Mouse (Mus musculus) lung, postnatal 25 days (tissue): Measurements from ENCODE around the gene Gpr162.

Experiments used
- DNase-seq: peaks from one replicate; pipeline ENCODE4 v3.0.0; 2022; ENCODE audit warnings: low spot score

The Gpr162 gene

GRCm38 (mm10) chr6:124881821-124882220 lies 18.0 kb upstream of the Gpr162 start:
- no peak for DNase-seq

GRCm38 (mm10) chr6:124879390-124879789 lies 15.6 kb upstream of the Gpr162 start:
- DNase-seq, result no peak

- DNase-seq, result no peak
These were observed 10.6 kb upstream of the Gpr162 start for GRCm38 (mm10) chr6:124874348-124874747.

- DNase-seq, result no peak
These were observed 2.8 kb upstream of the Gpr162 start for GRCm38 (mm10) chr6:124866560-124866959.

- DNase-seq, result no peak
These were observed 2.1 kb upstream of the Gpr162 start for GRCm38 (mm10) chr6:124865766-124866362.

- DNase-seq, result no peak
These were observed 592 bp downstream of the Gpr162 start for GRCm38 (mm10) chr6:124863125-124863657.

GRCm38 (mm10) chr6:124862406-124863124 lies 1.2 kb downstream of the Gpr162 start:
- no peak for DNase-seq

- no peak for DNase-seq
These were observed 2.0 kb downstream of the Gpr162 start for GRCm38 (mm10) chr6:124861802-124862201.

- no peak for DNase-seq
These were observed 2.5 kb downstream of the Gpr162 start for GRCm38 (mm10) chr6:124861266-124861665.

GRCm38 (mm10) chr6:124860511-124860910 lies 3.3 kb downstream of the Gpr162 start:
- DNase-seq, result no peak

- DNase-seq, result peak; percentile 84
These were observed 4.1 kb downstream of the Gpr162 start for GRCm38 (mm10) chr6:124859725-124860124.

- no peak for DNase-seq
These were observed 5.0 kb downstream of the Gpr162 start for GRCm38 (mm10) chr6:124858561-124859318.

- DNase-seq, result no peak
These were observed 5.8 kb downstream of the Gpr162 start for GRCm38 (mm10) chr6:124857840-124858530.

- DNase-seq, result peak; percentile 80
These were observed 6.6 kb downstream of the Gpr162 start, which contains the start of gene P3h3 for GRCm38 (mm10) chr6:124856916-124857839. TSS of gene P3h3 (minus strand) at chr6:124857752.

GRCm38 (mm10) chr6:124856321-124856720 lies 7.5 kb downstream of the Gpr162 start:
- no peak for DNase-seq

GRCm38 (mm10) chr6:124854647-124855046 lies 9.1 kb downstream of the Gpr162 start:
- no peak for DNase-seq

GRCm38 (mm10) chr6:124850535-124850934 lies 13.2 kb downstream of the Gpr162 start:
- no peak for DNase-seq

- peak; percentile 91 for DNase-seq
These were observed 16.5 kb downstream of the Gpr162 start for GRCm38 (mm10) chr6:124847305-124847704.

- no peak for DNase-seq
These were observed 23.3 kb downstream of the Gpr162 start, which contains the start of gene Gnb3 for GRCm38 (mm10) chr6:124840241-124841167. TSS of gene Gnb3 (minus strand) at chr6:124840275.

GRCm38 (mm10) chr6:124839805-124840204 lies 24.0 kb downstream of the Gpr162 start:
- no peak for DNase-seq
